Mouse (Mus musculus): ENCODE measurements around the gene Pcnx.
A peak's percentile ranks its signal among the peaks of the same experiment; 100 is the strongest.

Gene Pcnx

DNA sequence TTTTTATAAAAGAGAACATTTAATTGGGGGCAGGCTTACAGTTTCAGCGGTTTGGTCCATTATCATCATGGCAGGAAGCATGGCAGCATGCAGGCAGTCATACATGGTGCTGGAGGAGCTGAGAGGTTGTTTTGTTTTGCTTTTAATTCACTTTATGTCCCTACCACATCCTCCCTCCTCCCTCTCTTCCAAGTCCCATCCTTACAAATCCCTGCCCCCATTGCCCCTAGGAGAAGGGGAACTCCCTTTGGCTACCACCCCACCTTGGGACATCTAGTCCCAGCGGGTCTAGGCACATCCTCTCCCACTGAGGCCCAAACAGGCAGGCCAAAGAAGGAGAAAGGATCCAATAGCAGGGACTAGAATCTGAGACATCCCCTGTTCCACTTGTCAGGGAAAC lies 44.6 kb downstream of the Pcnx start:
- no peak for DNase-seq (ENCODE audit: extremely low spot score)

DNA sequence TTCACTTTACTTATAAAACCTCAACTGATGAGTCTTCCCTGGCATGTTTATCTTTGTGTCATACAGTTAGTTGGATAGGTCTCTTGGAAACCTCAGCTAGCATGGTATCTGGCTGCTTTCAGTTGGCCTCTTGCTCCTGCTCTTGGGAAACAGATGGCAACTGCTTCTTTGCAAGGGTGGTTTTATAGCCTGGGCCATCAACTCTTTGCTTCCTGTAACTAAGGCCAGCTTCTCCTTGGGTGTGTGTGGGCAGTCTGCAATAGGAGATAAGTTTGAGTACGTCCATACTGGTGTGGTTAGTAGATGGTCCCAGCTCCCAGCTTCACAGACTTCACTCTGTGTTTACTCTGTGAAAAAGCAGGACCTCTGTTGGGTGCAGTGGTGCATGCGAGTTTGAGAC lies 46.0 kb downstream of the Pcnx start:
- no peak for DNase-seq (ENCODE audit: extremely low spot score)

DNA sequence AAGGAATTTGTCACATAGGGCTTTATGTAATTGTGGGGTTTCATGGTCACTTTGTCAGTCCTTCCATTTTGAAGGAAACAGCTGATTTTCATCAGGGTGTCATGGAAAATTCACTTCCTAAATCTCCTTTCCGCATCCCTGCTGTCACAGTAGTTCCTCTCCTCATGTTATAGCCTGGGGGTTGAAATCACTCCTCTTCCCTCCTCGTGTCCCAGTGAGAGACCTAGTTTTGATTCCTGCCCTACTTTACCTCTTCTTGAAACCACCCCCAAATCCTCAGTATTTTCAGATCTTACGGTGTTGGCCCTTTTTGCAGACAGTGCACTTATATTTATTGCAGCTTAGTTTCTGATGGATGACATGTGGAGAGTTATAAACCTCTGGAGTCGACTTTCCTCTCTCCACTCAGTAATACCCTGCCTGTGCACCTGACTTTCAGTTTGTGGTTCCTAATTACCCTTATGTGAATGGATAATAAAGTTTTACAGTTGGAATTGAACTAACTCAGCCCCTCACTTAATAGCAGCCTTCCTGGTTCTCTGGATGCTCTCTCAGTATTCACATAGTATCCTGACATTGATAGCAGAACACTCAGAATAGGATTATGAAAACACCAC lies 48.0 kb downstream of the Pcnx start:
- no peak for DNase-seq (ENCODE audit: extremely low spot score)

DNA sequence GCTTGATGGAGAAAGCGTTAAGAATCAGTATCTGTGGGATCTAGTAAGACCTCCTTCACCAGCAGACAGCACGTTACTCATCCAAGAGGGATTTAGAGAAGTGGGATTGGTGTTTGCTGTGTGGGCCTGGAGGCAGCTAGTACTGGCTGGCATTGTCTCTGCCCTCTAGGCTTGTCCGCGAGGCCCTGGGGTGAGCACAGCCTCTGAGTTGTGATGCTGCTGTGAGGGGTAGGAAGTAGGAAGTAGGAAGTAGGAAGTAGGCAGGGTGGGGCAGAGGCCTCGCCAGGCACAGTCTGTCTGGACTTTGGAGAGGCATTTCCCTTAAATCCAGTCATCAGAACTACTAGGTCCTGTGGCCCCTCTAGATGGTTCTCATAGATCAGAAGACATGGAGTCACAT lies 50.6 kb downstream of the Pcnx start:
- no peak for DNase-seq (ENCODE audit: extremely low spot score)

DNA sequence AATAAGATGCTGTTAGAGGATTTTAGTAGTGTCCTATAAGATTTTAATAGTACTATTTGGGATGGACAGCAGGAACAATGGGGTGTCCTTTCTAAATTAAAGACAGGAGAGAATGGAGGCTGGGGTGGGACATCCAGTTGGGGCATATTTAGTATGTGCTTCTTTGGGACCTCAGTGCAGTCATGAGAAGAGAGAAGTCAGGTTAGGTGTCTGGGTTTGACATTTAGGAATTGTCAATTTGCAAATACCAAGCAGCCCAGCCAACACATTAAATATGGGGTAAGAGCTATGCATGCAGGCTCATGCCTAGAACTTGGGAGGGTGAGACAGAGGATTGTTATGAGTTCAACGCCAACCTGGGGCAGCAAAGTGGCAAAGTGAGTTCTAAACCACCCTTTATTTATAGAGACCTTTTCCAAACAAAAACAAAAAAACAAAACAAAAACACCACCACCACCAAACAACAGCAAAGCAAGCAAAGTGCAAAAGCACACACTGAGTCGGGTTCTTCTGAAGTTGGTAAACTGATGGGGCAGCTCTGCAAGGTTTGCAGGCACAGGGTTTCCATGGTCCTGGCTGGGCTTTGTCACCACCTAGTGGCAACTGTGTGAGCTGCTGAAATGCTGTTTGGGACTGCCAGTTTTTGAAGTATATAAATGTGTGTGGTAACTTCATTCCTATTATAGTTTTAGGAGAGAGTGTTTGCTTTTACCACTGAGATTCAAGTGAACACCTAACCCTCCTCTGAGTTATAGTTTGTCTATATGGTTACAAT lies 55.5 kb downstream of the Pcnx start:
- peak; percentile 69 for DNase-seq (ENCODE audit: extremely low spot score)

DNA sequence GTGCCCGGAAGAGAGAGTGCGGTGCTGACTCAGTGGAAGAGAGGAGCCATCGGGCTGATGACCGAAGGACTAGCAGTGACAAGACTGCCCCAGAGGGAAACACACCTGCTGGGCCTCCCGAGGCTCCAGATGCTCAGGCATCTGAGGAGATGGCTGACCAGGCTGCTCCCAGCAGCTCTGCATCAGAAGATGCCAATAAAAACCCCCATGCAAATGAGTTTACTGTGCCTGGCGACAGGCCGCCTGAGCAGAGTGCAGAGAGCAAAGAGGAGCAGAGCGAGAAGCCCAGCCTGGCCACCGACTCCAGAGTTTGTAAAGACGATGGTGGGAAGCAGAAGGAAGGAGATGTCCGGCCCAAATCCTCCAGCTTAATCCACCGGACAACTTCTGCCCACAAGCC lies 58.5 kb downstream of the Pcnx start:
- no peak for DNase-seq (ENCODE audit: extremely low spot score)

DNA sequence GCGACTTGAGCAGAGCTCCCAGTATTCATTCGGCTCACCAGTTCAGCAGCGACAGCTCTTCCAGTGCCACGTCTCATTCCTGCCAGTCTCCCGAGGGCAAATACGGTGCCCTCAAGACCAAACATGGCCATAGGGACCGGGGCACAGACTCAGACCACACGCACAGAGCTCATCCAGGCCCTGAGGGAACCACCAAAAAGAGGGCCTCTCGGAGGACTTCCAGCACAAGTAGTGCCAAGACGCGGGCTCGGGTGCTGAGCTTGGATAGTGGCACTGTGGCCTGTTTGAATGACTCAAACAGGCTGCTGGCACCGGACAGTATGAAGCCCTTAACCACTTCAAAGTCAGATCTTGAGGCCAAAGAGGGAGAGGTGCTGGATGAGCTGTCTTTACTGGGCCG lies 59.1 kb downstream of the Pcnx start:
- DNase-seq (ENCODE audit: extremely low spot score), result no peak

DNA sequence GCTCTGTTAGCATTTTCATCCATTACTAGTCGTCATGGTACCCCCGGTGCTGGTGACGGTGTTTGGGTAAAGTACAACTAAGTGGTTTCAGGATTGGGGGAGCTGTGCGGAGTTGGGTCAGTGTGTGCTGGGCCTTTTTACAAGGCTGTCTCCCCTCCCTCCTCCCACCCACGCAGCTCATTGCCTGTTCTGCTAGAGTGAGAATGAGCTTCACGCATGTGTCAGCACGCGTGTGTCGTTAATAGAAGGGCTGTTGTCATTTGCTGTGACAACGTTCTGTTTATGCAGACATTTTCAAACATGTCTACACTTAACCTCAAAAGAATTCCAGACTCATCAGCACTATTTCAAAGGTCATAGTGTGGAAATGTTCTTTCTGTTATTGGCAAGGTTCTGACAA lies 60.2 kb downstream of the Pcnx start:
- DNase-seq (ENCODE audit: extremely low spot score), result no peak

DNA sequence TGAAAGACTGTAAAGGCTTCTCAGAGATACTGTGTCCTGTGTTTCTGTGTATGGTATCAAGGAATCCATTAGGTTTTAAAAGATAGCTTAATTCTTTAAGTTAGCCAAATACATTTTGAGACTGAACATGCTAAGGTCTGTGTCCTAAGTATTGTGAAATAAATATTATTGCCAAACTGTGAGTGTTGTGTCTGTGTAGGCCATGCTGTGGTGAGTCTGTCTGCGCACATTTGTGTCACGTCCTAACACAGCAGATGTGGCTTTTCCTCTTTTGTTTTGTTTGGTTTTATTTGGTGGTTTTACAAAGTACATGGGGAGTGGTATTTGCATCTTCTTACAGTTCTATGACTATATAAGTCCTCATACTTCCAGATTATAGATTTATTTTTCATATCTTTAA lies 60.8 kb downstream of the Pcnx start:
- no peak for DNase-seq (ENCODE audit: extremely low spot score)

DNA sequence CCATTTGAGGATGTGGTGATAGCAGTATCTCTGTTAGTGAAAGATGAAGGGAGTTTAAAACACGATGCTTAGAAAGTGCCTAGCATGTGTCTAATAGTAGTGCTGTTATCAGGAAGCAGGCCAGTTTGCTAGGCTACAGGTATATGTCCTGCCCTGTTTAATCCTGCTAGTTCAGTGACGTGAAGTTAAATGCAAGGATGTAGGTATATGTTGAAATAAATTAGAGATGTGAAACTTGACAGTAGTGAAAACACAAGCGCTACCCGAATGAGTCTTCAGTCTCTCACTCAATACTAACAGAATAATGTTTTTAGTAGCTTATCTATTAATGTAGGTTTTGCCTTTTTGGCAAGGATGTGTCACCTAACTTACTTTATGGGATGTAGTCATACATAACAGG lies 62.0 kb downstream of the Pcnx start:
- no peak for DNase-seq (ENCODE audit: extremely low spot score)

DNA sequence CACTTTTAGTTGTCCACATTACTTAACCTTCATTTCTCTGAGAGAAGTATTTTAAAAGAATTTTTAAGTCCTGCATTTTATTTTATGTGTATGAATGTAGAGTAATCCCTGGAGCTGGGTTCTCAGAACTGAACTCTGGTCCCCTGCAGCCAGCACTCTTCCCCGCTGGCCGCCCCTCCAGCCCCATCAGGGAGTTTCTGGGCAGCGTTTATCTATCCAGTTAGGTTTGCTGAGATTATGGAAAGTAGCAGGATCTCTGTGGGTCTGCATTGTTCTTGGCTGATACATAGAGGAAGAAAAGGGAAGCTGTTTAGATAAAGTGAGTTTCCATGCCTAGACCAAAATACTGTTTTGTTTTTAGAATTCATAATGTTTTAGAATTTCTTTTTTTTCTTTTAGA lies 63.0 kb downstream of the Pcnx start:
- no peak for DNase-seq (ENCODE audit: extremely low spot score)

DNA sequence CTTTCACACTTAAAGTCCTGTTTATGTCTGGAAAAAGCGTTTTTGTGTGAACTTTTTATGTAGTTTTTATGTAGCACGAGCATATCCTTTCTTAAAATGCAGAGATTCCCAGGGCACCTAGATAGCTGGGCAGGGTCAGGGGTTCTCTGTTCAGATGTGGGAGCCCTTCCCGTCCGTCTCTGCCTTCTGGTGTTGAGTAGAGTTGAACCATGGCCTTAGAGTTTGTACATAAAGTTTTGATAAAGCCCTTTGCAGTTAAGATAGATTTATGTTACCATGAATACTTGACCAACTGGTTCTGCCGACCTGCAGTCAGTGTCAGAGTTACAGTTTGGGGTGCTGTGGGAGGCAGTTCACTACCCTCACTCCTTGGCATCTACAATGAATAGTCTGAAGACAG lies 67.3 kb downstream of the Pcnx start:
- DNase-seq (ENCODE audit: extremely low spot score), result no peak

DNA sequence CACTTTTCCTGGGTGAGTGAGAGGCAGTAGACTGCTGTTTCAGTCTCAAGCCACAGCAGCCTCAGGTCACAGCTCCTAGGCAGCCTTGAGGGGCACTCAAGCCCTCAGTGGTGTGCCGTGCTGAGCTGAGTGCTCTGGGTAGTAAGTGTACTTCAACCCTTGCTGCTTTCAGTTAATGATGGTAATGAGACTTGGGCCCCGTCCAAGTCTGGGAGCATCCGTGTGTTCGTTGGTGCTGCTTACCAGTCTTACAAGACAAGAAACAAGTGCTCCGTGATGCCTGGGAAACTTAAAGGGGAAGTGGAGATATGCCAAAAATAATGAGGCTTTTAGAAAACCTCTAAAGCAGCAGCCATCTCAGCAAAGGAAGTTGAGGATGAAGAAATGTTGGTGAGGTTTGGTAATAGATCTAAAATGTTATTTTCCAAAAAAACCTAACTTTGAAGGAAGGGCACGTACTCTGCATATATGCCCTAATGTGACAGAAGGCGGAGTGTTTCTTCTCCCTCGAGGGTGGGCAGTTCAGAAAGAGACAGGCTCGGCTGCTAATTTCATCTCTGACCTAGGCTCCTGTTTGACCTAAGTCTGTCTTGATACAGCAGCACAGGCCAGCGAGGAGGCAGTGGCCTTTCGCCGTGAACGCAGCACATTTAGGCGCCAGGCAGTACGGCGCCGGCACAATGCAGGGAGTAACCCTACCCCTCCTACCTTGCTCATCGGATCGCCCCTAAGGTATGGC lies 68.0 kb downstream of the Pcnx start:
- no peak for DNase-seq (ENCODE audit: extremely low spot score)

DNA sequence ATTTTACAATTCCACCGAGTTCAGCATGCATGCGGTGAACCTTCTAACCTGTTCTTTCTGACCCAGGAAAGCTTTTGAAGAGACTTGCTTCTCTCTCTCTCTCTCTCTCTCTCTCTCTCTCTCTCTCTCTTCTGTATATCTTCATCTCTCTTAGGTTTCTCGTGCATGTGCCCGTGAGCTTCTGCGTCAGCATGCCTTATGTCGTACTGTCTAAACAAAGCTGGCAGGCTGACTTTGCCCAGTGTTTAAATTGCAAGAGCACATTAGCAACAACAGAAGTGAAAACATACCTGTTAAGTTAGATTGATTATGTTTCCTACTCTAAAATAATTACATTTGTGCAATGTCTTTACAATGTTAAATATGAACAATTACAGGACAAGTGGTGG lies 68.6 kb downstream of the Pcnx start:
- no peak for DNase-seq (ENCODE audit: extremely low spot score)

DNA sequence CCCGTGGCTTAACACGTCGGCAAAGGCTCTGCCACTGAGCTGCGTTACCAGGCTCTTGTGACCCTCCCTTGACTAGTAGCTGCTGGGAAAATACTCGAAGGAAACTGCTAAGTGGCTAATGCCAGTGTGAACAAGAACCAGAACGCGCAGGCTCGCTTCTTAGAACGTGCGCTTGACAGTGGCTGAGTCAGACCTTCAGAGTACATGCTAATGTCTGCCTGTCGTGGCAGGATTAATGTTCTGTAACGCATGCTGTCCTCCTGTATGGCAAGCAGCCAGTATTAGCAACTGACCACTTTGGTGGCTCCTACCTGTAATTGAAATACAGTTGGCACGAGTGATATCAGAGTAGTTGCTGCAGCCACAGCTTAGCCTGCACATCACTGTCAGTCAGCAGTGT lies 72.2 kb downstream of the Pcnx start:
- DNase-seq (ENCODE audit: extremely low spot score), result no peak

DNA sequence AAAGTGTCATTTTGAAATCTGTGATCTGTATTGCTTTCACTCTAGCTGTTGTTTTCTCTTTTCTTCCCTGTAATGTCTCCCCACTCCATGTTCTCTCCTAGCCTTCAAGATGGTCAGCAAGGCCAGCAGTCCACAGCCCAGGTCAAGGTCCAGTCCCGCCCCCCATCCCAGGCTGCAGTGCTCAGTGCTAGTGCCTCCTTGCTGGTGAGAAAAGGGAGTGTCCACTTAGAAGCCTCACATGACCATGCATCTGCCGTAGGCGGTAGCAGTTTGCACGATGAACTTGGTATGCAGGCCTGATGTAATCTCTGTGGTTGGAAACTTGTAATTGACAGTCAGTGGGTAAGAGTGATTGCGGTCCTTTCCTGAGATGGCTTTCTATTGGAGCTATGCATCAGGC lies 73.6 kb downstream of the Pcnx start:
- DNase-seq (ENCODE audit: extremely low spot score), result no peak

DNA sequence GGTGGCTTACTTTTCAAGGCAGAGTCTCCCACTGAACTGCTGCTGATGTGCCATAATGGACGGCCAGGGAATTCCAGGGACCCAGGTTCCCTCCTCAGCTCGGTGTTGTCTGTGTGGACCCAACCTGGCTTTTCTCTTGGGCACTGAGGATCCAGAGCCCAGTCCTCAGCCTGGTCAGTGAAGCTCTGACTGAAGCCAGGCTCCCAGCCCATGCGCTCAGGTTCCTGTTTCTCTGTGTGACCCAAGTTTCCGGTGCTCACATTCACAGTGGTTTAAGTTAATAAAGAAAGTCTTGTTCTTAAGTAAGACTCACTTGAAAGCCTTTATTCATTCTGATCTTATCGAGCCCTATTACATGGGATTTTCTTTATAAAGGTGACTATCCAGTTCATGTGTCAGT lies 74.7 kb downstream of the Pcnx start:
- DNase-seq (ENCODE audit: extremely low spot score), result no peak

DNA sequence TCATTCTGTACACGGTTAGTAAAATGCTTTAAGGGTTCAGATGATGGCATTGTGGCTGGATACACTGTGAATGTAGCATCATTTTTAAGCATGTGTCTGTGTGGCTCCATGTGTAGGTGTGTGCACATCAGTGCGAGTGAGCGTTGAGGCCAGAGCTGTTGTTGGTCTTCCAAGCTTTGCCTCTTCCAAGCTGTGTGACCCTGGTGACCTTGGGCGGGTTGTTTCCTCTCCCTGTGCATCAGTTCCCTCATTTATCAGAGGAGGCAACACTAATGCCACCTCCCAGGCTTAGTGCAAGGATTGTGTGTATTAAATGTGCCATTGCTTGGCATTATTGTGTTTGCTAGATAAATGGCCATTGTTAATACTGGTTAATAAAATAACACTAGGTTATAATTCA lies 76.2 kb downstream of the Pcnx start:
- peak; percentile 21 for DNase-seq (ENCODE audit: extremely low spot score)

DNA sequence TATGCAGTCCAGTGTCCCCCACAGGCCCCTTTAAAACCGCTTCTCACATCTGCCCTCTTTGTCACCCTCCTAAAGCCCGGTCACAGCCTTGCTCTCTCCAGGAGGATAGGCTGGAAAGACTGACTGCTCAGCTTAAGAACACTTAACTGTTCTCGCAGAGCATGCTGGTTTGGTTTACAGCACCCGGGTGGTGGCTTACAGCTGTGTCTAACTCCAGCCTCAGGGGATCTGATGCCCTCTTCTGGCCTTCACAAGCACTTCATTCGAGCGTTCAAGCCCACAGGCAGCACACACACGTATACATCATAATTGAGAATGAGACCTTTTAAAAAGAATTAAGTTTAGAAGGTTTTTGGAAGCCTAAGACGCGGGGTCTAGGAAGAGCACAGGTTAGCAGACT lies 81.4 kb downstream of the Pcnx start:
- DNase-seq (ENCODE audit: extremely low spot score), result no peak

DNA sequence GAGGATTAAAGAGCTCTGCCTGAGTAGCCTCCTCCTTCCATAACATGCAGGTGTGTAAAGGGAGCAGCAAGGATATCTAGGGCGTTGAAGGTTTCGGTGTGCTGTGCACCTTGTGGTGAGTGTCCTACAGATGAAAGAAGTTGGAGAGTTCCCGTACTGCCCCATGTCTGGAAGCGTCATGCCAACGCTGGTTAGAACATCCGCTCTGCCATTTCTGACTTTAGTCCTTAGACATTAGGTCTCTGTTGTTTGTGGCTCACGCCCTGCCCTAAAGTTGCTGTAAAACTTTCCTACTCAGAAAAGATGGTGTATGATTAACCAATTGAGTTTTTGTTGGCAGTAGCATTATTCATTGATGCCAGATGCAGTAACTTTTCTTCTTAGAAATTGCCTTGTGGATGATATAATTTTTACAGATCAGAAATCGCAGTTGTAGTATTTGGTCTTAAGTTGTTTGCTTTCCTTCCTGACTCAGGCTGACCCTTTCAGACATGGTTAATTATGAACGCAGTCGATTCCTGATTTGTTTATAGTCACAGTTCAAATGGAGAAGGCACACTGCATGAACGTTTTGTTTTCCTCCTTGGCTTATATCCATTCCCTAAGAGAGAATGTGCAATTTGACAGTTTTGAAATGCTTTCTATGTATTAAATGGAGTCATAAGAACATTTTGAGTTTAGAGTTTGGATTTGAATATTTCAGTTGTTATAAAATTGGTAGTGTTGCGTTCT lies 83.7 kb downstream of the Pcnx start:
- DNase-seq (ENCODE audit: extremely low spot score), result no peak

DNA sequence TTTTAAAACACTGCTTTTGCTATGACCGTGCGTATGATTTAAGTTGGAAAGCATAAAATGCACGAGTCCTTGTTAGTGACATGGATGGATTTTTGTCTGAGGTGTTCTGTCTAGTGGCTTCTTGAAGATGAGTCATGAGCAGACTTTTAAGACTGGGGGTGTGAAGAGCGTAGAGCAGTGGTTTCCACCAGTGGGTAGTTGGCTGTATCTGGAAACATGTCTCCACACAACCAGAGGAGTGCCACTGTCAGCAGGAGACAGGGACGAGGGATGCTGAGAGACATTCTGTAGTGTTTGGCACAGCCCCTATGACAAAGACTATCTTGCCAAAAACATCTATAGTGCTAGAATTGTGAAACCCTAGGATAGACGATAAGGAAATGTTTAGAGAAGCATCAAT lies 89.2 kb downstream of the Pcnx start:
- no peak for DNase-seq (ENCODE audit: extremely low spot score)

DNA sequence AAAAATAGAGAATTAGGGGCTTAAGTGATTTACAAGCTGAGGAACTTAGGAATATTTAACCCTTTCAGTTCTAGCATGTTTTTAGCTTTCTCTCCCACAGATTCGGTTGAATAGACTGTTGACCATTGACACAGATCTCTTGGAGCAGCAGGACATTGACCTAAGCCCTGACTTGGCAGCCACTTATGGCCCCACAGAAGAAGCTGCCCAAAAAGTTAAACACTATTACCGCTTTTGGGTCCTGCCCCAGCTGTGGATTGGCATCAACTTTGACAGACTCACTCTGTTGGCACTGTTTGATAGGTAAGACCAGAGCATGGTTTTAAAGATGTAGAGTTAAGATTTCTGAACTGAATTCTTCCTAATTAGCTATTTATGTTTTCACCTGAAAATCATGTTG lies 90.2 kb downstream of the Pcnx start:
- DNase-seq (ENCODE audit: extremely low spot score), result no peak

DNA sequence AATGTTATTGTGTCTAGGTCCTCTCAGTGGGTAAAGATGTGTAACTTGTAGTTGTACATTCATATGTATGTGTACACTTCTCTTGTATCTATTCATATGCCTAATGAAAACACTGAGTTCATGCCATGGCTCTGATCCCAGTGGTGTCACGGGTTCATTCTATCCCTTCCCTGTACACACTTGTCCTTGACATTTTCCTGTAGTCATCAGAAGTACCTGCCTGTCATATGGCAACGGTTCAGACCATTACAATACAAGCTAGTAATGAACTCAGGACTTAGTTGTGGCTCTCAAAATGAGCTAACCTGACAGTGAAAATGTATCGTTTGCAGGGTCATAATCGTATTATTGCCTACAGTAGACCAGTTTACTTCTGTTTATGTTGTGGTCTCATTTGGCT lies 98.5 kb downstream of the Pcnx start:
- DNase-seq (ENCODE audit: extremely low spot score), result no peak
